Mouse (Mus musculus): Measurements from ENCODE around the gene Gabbr2. TPM values are rescaled to one million over a fixed set of nuclear protein-coding genes. Genes with fewer than 3 reads are reported as not detected.

The Gabbr2 gene
- polyA plus RNA-seq, 1 experiment: not detected

DNA sequence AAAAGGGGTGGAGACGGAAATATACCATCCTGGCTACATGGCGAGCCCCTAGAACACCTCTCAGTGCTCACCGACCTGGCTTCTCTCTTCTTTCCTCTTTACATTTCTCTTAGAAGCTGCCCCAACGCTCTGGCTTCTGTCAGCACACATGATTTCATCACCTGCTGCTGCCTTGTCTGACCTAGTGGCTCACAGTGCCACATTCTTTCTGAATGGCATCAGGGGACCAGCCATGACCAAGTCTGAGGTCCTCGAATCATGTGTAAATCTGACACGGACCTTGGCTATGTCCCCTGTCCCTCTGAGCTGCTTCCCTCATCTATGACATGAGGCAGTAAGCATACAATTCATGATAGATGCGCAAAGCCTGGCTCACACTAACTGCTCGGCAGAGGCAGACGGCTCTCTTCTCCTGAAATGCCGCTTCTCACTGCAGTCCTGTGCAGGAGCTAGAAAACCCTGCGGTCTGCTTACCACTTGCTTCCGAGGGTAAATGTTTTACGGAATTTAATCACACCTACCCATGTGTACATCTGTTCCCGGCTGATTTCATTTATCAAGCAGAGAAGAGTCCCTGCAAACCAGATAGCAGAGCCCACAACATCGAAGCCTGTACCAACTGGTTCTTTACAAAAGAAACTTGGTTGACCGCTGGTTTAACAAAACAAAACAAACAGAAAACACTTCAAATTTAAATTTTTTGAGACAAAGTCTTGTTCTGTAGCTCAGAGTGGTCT, 270.7 kb downstream of the Gabbr2 start:
- Histone ChIP-seq H3K79me2 (ENCODE audit: control insufficient read depth, insufficient read depth) (no peaks in the 10 kb centered on the region), H3ac (ENCODE audit: control insufficient read depth, insufficient read length, low read depth) (no peak overlapping the region), H3K79me3 (ENCODE audit: low read depth) (no peaks in the 10 kb centered on the region), H3K36me3 (ENCODE audit: control insufficient read depth, insufficient read depth) (no peaks in the 10 kb centered on the region), H3K27me3 (ENCODE audit: control insufficient read depth, insufficient read depth, insufficient read length) (no peaks in the 10 kb centered on the region), H3K4me3 (ENCODE audit: insufficient read depth, poor library complexity, severe bottlenecking) (no peak overlapping the region)
- TF ChIP-seq MAX (IDR thresholded peaks at IDR 0.05) (no peak), CEBPB (IDR thresholded peaks at IDR 0.05; ENCODE audit: low read depth) (no peak)

GRCm38 (mm10) chr4:46720070-46720469, 271.6 kb downstream of the Gabbr2 start:
- Histone ChIP-seq H3K79me2 (ENCODE audit: control insufficient read depth, insufficient read depth) (no peaks in the 10 kb centered on the region), H3K36me3 (ENCODE audit: control insufficient read depth, insufficient read depth) (no peaks in the 10 kb centered on the region), H3K4me3 (ENCODE audit: insufficient read depth, poor library complexity, severe bottlenecking) (no peak overlapping the region), H3K27me3 (ENCODE audit: control insufficient read depth, insufficient read depth, insufficient read length) (no peaks in the 10 kb centered on the region), H3K79me3 (ENCODE audit: low read depth) (no peaks in the 10 kb centered on the region), H3ac (ENCODE audit: control insufficient read depth, insufficient read length, low read depth) (no peak overlapping the region)
- TF ChIP-seq MAX (IDR thresholded peaks at IDR 0.05) (no peak), MYOG (IDR thresholded peaks at IDR 0.05; ENCODE audit: control insufficient read depth, extremely low read depth, insufficient read length) (no peak), USF1 (IDR thresholded peaks at IDR 0.05; ENCODE audit: low read depth) (no peak), FOSL1 (IDR thresholded peaks at IDR 0.05; ENCODE audit: insufficient read depth, low read length, poor library complexity, severe bottlenecking) (no peak), CEBPB (IDR thresholded peaks at IDR 0.05; ENCODE audit: low read depth) (no peak), CTCF (IDR thresholded peaks at IDR 0.05; ENCODE audit: control insufficient read depth, insufficient read depth, insufficient read length) (no peak), MYOD1 (IDR thresholded peaks at IDR 0.05; ENCODE audit: control insufficient read depth, insufficient read length, low read depth) (no peak)

DNA sequence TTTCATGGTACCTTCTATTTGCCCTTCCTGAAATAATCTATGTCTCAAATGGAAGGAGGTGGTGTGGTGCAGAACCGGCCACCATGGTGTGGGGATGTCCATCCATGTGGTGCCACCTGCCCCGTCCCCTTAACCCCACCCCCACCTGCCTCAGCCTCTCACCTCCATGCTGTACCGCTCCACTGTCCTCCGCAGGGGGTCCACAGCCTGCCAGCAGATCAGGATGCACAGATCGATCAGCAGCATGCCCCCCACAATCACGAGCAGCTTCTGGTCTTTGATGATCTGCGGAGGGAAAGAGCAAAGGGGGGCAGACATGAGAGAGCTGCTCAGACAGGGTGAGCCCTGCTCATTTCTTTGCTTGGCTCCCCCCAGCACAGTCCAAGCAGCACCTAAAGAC, 273.0 kb downstream of the Gabbr2 start:
- no peak overlapping the region for H3ac ChIP-seq (ENCODE audit: control insufficient read depth, insufficient read length, low read depth)
- TF ChIP-seq MYOG (IDR thresholded peaks at IDR 0.05; ENCODE audit: control insufficient read depth, extremely low read depth, insufficient read length): no peak
- no peak for TF ChIP-seq MYOD1 (IDR thresholded peaks at IDR 0.05; ENCODE audit: control insufficient read depth, insufficient read length, low read depth)
- TF ChIP-seq USF1 (IDR thresholded peaks at IDR 0.05; ENCODE audit: low read depth): no peak
- TF ChIP-seq CEBPB (IDR thresholded peaks at IDR 0.05; ENCODE audit: low read depth): no peak
- H3K79me3 ChIP-seq (ENCODE audit: low read depth): no peaks in the 10 kb centered on the region
- peaks cover 3% of the 10 kb centered on the region for H3K27me3 ChIP-seq (ENCODE audit: control insufficient read depth, insufficient read depth, insufficient read length)
- H3K79me2 ChIP-seq (ENCODE audit: control insufficient read depth, insufficient read depth): no peaks in the 10 kb centered on the region
- no peaks in the 10 kb centered on the region for H3K36me3 ChIP-seq (ENCODE audit: control insufficient read depth, insufficient read depth)
- no peak overlapping the region for H3K4me3 ChIP-seq (ENCODE audit: insufficient read depth, poor library complexity, severe bottlenecking)

DNA sequence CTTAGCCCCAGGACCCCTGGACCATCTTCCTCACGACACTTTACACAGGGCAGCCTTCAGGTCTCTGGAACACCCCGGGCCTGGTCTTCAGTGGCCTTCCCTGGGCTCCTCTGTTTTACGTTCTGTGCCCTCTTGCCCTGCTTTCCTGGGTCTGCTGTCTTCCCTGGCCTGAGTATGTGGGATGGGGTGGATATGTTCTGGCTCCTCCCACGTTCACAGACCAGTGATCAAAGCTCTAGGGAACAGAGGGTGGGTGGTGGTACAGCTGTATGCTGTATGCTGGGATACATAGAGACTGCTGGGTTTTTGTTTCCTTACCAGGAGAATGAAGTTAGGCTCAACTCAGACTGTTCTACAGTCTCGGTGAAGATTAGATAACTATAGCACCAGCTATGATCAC, 274.5 kb downstream of the Gabbr2 start:
- peaks cover 3% of the 10 kb centered on the region for H3K27me3 ChIP-seq (ENCODE audit: control insufficient read depth, insufficient read depth, insufficient read length)

GRCm38 (mm10) chr4:46716361-46716760, 275.3 kb downstream of the Gabbr2 start:
- Histone ChIP-seq H3K4me3 (ENCODE audit: insufficient read depth, poor library complexity, severe bottlenecking) (no peak overlapping the region), H3K36me3 (ENCODE audit: control insufficient read depth, insufficient read depth) (no peaks in the 10 kb centered on the region), H3K27me3 (ENCODE audit: control insufficient read depth, insufficient read depth, insufficient read length) (peaks cover 3% of the 10 kb centered on the region), H3K79me2 (ENCODE audit: control insufficient read depth, insufficient read depth) (no peaks in the 10 kb centered on the region), H3K79me3 (ENCODE audit: low read depth) (no peaks in the 10 kb centered on the region), H3ac (ENCODE audit: control insufficient read depth, insufficient read length, low read depth) (no peak overlapping the region)
- no peak for TF ChIP-seq MYOD1 (IDR thresholded peaks at IDR 0.05; ENCODE audit: control insufficient read depth, insufficient read length, low read depth)
- TF ChIP-seq MYOG (IDR thresholded peaks at IDR 0.05; ENCODE audit: control insufficient read depth, extremely low read depth, insufficient read length): no peak
- TF ChIP-seq FOSL1 (IDR thresholded peaks at IDR 0.05; ENCODE audit: insufficient read depth, low read length, poor library complexity, severe bottlenecking): no peak
- no peak for TF ChIP-seq USF1 (IDR thresholded peaks at IDR 0.05; ENCODE audit: low read depth)
- TF ChIP-seq CEBPB (IDR thresholded peaks at IDR 0.05; ENCODE audit: low read depth): no peak
- no peak for TF ChIP-seq MAX (IDR thresholded peaks at IDR 0.05)
- no peak for TF ChIP-seq CTCF (IDR thresholded peaks at IDR 0.05; ENCODE audit: control insufficient read depth, insufficient read depth, insufficient read length)

More for the DNA sequence above, 274.5 kb downstream of the Gabbr2 start:
- TF ChIP-seq MYOD1 (IDR thresholded peaks at IDR 0.05; ENCODE audit: control insufficient read depth, insufficient read length, low read depth): no peak
- TF ChIP-seq MAX (IDR thresholded peaks at IDR 0.05): no peak
- no peak for TF ChIP-seq FOSL1 (IDR thresholded peaks at IDR 0.05; ENCODE audit: insufficient read depth, low read length, poor library complexity, severe bottlenecking)
- TF ChIP-seq USF1 (IDR thresholded peaks at IDR 0.05; ENCODE audit: low read depth): no peak
- TF ChIP-seq CTCF (IDR thresholded peaks at IDR 0.05; ENCODE audit: control insufficient read depth, insufficient read depth, insufficient read length): no peak
- no peak for TF ChIP-seq MYOG (IDR thresholded peaks at IDR 0.05; ENCODE audit: control insufficient read depth, extremely low read depth, insufficient read length)
- no peak for TF ChIP-seq CEBPB (IDR thresholded peaks at IDR 0.05; ENCODE audit: low read depth)
- no peak overlapping the region for H3ac ChIP-seq (ENCODE audit: control insufficient read depth, insufficient read length, low read depth)
- no peaks in the 10 kb centered on the region for H3K36me3 ChIP-seq (ENCODE audit: control insufficient read depth, insufficient read depth)
- H3K4me3 ChIP-seq (ENCODE audit: insufficient read depth, poor library complexity, severe bottlenecking): no peak overlapping the region
- H3K79me2 ChIP-seq (ENCODE audit: control insufficient read depth, insufficient read depth): no peaks in the 10 kb centered on the region
- H3K79me3 ChIP-seq (ENCODE audit: low read depth): no peaks in the 10 kb centered on the region

GRCm38 (mm10) chr4:46710523-46710922, 281.1 kb downstream of the Gabbr2 start:
- Histone ChIP-seq H3K27me3 (ENCODE audit: control insufficient read depth, insufficient read depth, insufficient read length) (peaks cover 3% of the 10 kb centered on the region), H3ac (ENCODE audit: control insufficient read depth, insufficient read length, low read depth) (no peak overlapping the region), H3K79me3 (ENCODE audit: low read depth) (no peaks in the 10 kb centered on the region), H3K4me3 (ENCODE audit: insufficient read depth, poor library complexity, severe bottlenecking) (no peak overlapping the region), H3K36me3 (ENCODE audit: control insufficient read depth, insufficient read depth) (no peaks in the 10 kb centered on the region), H3K79me2 (ENCODE audit: control insufficient read depth, insufficient read depth) (no peaks in the 10 kb centered on the region)
- TF ChIP-seq CTCF (IDR thresholded peaks at IDR 0.05; ENCODE audit: control insufficient read depth, insufficient read depth, insufficient read length): no peak
- no peak for TF ChIP-seq MYOG (IDR thresholded peaks at IDR 0.05; ENCODE audit: control insufficient read depth, extremely low read depth, insufficient read length)
- no peak for TF ChIP-seq CEBPB (IDR thresholded peaks at IDR 0.05; ENCODE audit: low read depth)
- TF ChIP-seq MAX (IDR thresholded peaks at IDR 0.05): no peak
- no peak for TF ChIP-seq MYOD1 (IDR thresholded peaks at IDR 0.05; ENCODE audit: control insufficient read depth, insufficient read length, low read depth)
- no peak for TF ChIP-seq FOSL1 (IDR thresholded peaks at IDR 0.05; ENCODE audit: insufficient read depth, low read length, poor library complexity, severe bottlenecking)

Measured in C2C12 (cell line).